Mouse (Mus musculus): ENCODE measurements at regions not wholly inside any gene's neighbourhood (a gene's known extent, or its start where the extent isn't known, plus 50 kb on each side); places are given as distances from the start of the nearest gene placed in this dataset.

GRCm38 (mm10) chr3:34593279-34593678, 56.9 kb upstream of the Sox2 start:
- H3K9ac ChIP-seq = no peak overlapping the region
- 61% methylated on average over 4 of the region's 4 CpGs for WGBS
- no peak for ATAC-seq (replicated peaks; ENCODE audit: insufficient number of reproducible peaks, insufficient read depth, low FRiP score, low read depth)
- no peaks in the 10 kb centered on the region for H3K9me3 ChIP-seq (replicated peaks)
- H3K4me3 ChIP-seq = no peak overlapping the region
- H3K4me1 ChIP-seq (replicated peaks) = no peaks in the 10 kb centered on the region
- H3K4me2 ChIP-seq = no peak overlapping the region
- H3K27ac ChIP-seq = no peak overlapping the region
- H3K27me3 ChIP-seq = no peaks in the 10 kb centered on the region
- no peaks in the 10 kb centered on the region for H3K36me3 ChIP-seq

DNA sequence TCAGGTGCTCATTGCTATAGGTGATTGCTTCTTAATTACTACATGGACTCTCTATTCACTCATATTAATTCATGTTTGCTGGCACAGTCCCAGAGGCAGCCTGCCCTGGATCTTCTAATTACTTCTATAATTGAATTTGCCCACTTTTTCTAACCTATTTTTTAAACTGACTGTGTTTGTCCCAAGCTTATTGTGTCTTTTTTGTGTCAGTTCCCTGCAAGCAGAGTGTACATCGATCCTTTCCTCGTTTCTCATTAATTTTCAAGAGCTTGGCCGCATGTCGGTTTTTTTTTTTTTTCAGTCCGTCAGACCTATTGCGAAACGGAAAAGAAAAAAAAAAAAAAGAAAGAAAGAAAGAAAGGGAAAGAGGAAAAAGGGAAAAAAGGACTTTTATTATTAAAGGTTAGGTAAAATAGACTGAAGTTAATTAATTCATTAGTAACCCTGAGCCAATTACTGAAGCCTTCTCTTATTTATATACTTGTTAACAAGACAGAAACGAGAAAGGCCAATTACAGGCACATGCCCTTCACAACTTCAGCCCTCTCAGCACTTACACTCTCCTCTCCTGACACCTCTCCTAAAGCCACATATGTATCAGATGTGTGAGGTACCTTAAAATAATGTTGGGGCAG, 72.2 kb upstream of the Sox2 start:
- Histone ChIP-seq H3K4me3 (no peak overlapping the region), H3K27me3 (no peaks in the 10 kb centered on the region), H3K9ac (no peak overlapping the region), H3K27ac (no peak overlapping the region), H3K9me3 (replicated peaks) (no peaks in the 10 kb centered on the region), H3K4me1 (replicated peaks) (no peaks in the 10 kb centered on the region), H3K4me2 (no peak overlapping the region), H3K36me3 (no peaks in the 10 kb centered on the region)
- WGBS = 64% methylated on average over 8 of the region's 8 CpGs
- no peak for ATAC-seq (replicated peaks; ENCODE audit: insufficient number of reproducible peaks, insufficient read depth, low FRiP score, low read depth)

GRCm38 (mm10) chr3:34577115-34577514, 73.1 kb upstream of the Sox2 start:
- no peak overlapping the region for H3K4me3 ChIP-seq
- H3K27ac ChIP-seq = no peak overlapping the region
- no peaks in the 10 kb centered on the region for H3K27me3 ChIP-seq
- H3K4me2 ChIP-seq = no peak overlapping the region
- no peaks in the 10 kb centered on the region for H3K4me1 ChIP-seq (replicated peaks)
- 78% methylated on average over 6 of the region's 6 CpGs for WGBS
- no peak for ATAC-seq (replicated peaks; ENCODE audit: insufficient number of reproducible peaks, insufficient read depth, low FRiP score, low read depth)
- no peaks in the 10 kb centered on the region for H3K36me3 ChIP-seq
- no peaks in the 10 kb centered on the region for H3K9me3 ChIP-seq (replicated peaks)
- no peak overlapping the region for H3K9ac ChIP-seq

- Histone ChIP-seq H3K9ac (no peak overlapping the region), H3K27ac (no peak overlapping the region), H3K27me3 (no peaks in the 10 kb centered on the region), H3K4me3 (no peak overlapping the region), H3K9me3 (replicated peaks) (no peaks in the 10 kb centered on the region), H3K36me3 (no peaks in the 10 kb centered on the region), H3K4me1 (replicated peaks) (no peaks in the 10 kb centered on the region), H3K4me2 (no peak overlapping the region)
- 43% methylated on average over 11 of the region's 11 CpGs for WGBS
- ATAC-seq (replicated peaks; ENCODE audit: insufficient number of reproducible peaks, insufficient read depth, low FRiP score, low read depth) = no peak
These were observed 74.0 kb upstream of the Sox2 start for GRCm38 (mm10) chr3:34576159-34576558.

- WGBS = 81% methylated on average over 9 of the region's 9 CpGs
These were observed 75.4 kb upstream of the Sox2 start for GRCm38 (mm10) chr3:34574711-34575350.

GRCm38 (mm10) chr3:34573312-34573711, 76.9 kb upstream of the Sox2 start:
- no peaks in the 10 kb centered on the region for H3K27me3 ChIP-seq
- H3K27ac ChIP-seq = no peak overlapping the region
- no peak overlapping the region for H3K4me2 ChIP-seq
- H3K9me3 ChIP-seq (replicated peaks) = no peaks in the 10 kb centered on the region
- no peak overlapping the region for H3K9ac ChIP-seq
- H3K36me3 ChIP-seq = no peaks in the 10 kb centered on the region
- no peak overlapping the region for H3K4me3 ChIP-seq
- H3K4me1 ChIP-seq (replicated peaks) = no peaks in the 10 kb centered on the region
- no peak for ATAC-seq (replicated peaks; ENCODE audit: insufficient number of reproducible peaks, insufficient read depth, low FRiP score, low read depth)
- 85% methylated on average over 7 of the region's 7 CpGs for WGBS

More at GRCm38 (mm10) chr3:34574711-34575350, 75.4 kb upstream of the Sox2 start:
- no peak overlapping the region for H3K4me3 ChIP-seq
- H3K4me2 ChIP-seq = no peak overlapping the region
- no peak for ATAC-seq (replicated peaks; ENCODE audit: insufficient number of reproducible peaks, insufficient read depth, low FRiP score, low read depth)
- no peaks in the 10 kb centered on the region for H3K27me3 ChIP-seq
- H3K4me1 ChIP-seq (replicated peaks) = no peaks in the 10 kb centered on the region
- H3K36me3 ChIP-seq = no peaks in the 10 kb centered on the region
- no peak overlapping the region for H3K27ac ChIP-seq
- H3K9me3 ChIP-seq (replicated peaks) = no peaks in the 10 kb centered on the region
- H3K9ac ChIP-seq = no peak overlapping the region

- H3K27ac ChIP-seq = no peak overlapping the region
- H3K4me3 ChIP-seq = no peak overlapping the region
- no peak overlapping the region for H3K4me2 ChIP-seq
- no peak overlapping the region for H3K9ac ChIP-seq
- H3K9me3 ChIP-seq (replicated peaks) = no peaks in the 10 kb centered on the region
- H3K4me1 ChIP-seq (replicated peaks) = no peaks in the 10 kb centered on the region
- no peaks in the 10 kb centered on the region for H3K27me3 ChIP-seq
- no peak for ATAC-seq (replicated peaks; ENCODE audit: insufficient number of reproducible peaks, insufficient read depth, low FRiP score, low read depth)
- whole genome bisulfite sequencing = 81% methylated on average over 6 of the region's 6 CpGs
- H3K36me3 ChIP-seq = no peaks in the 10 kb centered on the region
These were observed 78.1 kb upstream of the Sox2 start for GRCm38 (mm10) chr3:34572081-34572480.

DNA sequence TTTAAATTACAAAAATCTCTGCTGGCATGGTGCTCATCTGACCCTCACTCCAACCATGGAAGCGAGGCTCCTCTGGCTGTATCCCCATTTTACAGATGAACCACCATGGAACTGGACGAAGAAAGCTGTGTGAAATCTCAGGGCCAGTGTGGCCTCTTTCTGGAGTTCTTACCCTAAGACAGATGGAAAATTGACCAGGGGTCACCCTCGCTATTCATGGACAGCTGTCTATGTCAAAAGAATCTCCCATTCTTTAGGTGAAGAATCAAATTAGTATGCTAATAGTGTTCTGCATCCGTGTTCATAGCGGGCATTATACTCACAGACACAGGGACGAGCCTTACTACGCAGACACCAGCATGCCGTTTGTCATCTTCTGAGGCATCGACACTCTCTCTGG, 78.6 kb upstream of the Sox2 start:
- Histone ChIP-seq H3K27ac (no peak overlapping the region), H3K27me3 (no peaks in the 10 kb centered on the region), H3K4me1 (replicated peaks) (no peaks in the 10 kb centered on the region), H3K4me2 (no peak overlapping the region), H3K9ac (no peak overlapping the region), H3K9me3 (replicated peaks) (no peaks in the 10 kb centered on the region), H3K4me3 (no peak overlapping the region), H3K36me3 (no peaks in the 10 kb centered on the region)
- no peak for ATAC-seq (replicated peaks; ENCODE audit: insufficient number of reproducible peaks, insufficient read depth, low FRiP score, low read depth)
- 88% methylated on average over 9 of the region's 9 CpGs for WGBS

- Histone ChIP-seq H3K9ac (no peak overlapping the region), H3K4me2 (peak overlapping the region; percentile 4; the same call in 1 of the 2 replicates), H3K9me3 (replicated peaks) (no peaks in the 10 kb centered on the region), H3K27ac (no peak overlapping the region), H3K4me3 (no peak overlapping the region), H3K27me3 (no peaks in the 10 kb centered on the region), H3K4me1 (replicated peaks) (no peaks in the 10 kb centered on the region), H3K36me3 (no peaks in the 10 kb centered on the region)
- no peak for ATAC-seq (replicated peaks; ENCODE audit: insufficient number of reproducible peaks, insufficient read depth, low FRiP score, low read depth)
- WGBS = 63% methylated on average over 10 of the region's 10 CpGs
These were observed 80.2 kb upstream of the Sox2 start for GRCm38 (mm10) chr3:34569998-34570397.

DNA sequence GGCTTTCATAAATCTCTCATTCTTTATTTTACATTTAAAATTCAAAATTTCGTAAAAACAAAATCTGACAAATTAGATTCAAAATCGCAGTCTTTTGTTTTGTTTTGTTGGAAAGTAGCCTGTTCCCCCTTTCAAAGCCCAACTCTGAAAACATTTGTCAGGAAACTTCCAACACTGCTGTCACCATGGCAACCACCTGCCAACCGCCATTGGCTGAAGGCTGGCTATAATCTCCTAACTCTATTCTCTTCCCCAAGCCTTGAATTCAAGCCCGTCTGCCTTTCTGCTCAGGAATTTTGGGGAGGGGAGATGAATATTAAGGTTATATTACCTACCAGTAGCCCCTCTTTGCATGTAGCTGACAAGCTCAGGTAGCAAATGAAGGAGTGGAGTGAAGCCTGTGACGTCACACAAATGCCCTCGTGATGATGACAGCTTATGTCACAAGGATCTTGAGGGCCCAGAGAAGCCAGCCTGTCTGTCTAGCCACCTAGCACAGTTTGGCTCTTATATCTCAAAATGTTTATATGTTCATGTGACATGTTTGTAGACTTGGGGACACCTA, 82.0 kb upstream of the Sox2 start:
- no peaks in the 10 kb centered on the region for H3K4me1 ChIP-seq (replicated peaks)
- no peak for ATAC-seq (replicated peaks; ENCODE audit: insufficient number of reproducible peaks, insufficient read depth, low FRiP score, low read depth)
- no peaks in the 10 kb centered on the region for H3K9me3 ChIP-seq (replicated peaks)
- WGBS = 58% methylated on average over 6 of the region's 6 CpGs
- no peaks in the 10 kb centered on the region for H3K36me3 ChIP-seq
- no peaks in the 10 kb centered on the region for H3K27me3 ChIP-seq
- H3K27ac ChIP-seq = no peak overlapping the region
- H3K4me2 ChIP-seq = no peak overlapping the region
- no peak overlapping the region for H3K4me3 ChIP-seq
- no peak overlapping the region for H3K9ac ChIP-seq

DNA sequence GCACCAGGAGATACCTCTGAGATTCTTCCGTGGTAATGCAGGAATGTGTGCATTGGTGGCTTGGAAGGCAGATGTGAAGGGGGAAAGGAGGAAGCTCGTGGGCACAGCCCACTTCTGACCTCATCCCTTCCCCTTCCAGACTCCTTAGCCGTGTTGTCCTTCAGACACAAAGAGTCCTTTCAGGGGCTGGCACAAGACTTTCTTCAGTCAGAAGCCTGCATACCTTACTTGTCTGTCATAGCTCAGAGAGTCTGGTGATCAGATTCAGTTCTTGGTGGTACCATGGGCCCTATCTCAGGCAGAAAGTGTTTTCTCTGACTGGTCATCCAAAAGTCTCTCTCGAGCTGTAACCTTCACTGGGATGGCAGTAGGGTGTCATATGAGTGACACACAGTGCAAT, 84.8 kb upstream of the Sox2 start:
- H3K4me3 ChIP-seq = no peak overlapping the region
- no peaks in the 10 kb centered on the region for H3K9me3 ChIP-seq (replicated peaks)
- H3K27ac ChIP-seq = no peak overlapping the region
- 45% methylated on average over 4 of the region's 4 CpGs for WGBS
- H3K36me3 ChIP-seq = no peaks in the 10 kb centered on the region
- H3K4me1 ChIP-seq (replicated peaks) = no peaks in the 10 kb centered on the region
- ATAC-seq (replicated peaks; ENCODE audit: insufficient number of reproducible peaks, insufficient read depth, low FRiP score, low read depth) = no peak
- H3K27me3 ChIP-seq = no peaks in the 10 kb centered on the region
- H3K9ac ChIP-seq = no peak overlapping the region
- no peak overlapping the region for H3K4me2 ChIP-seq

DNA sequence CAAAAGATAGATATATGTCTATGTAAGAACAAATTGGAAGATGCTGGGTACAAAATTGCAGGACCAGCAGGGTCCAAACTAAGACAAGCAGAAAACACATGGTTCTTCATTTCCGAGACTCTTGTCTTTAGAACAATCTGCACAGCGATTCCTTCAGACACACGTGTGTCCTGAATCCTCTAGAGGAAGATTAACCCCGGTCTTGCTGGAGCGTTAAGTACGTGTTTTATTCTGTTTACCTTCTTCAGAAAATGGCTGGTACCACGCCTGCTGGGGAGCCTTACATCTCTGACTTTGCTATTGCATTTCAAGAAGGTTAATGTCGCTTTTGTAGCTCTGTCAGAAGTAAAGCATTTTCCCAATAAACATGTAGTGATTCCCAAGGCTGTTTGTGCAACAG, 87.3 kb upstream of the Sox2 start:
- Histone ChIP-seq H3K4me3 (no peak overlapping the region), H3K9ac (no peak overlapping the region), H3K27me3 (no peaks in the 10 kb centered on the region), H3K4me1 (replicated peaks) (no peaks in the 10 kb centered on the region), H3K27ac (no peak overlapping the region), H3K36me3 (no peaks in the 10 kb centered on the region), H3K4me2 (no peak overlapping the region), H3K9me3 (replicated peaks) (no peaks in the 10 kb centered on the region)
- no peak for ATAC-seq (replicated peaks; ENCODE audit: insufficient number of reproducible peaks, insufficient read depth, low FRiP score, low read depth)
- WGBS = 72% methylated on average over 8 of the region's 8 CpGs

Measured in heart, embryonic 15.5 days (tissue).